Mouse (Mus musculus): Measurements from ENCODE around the gene Cybb. TPM values are rescaled to one million over a fixed set of nuclear protein-coding genes. Genes with fewer than 3 reads are reported as not detected.
"Not testable (repeated sequence)": the region's sequence is repeated elsewhere in the genome, so short reads cannot be mapped to it uniquely, and the experiment has no call there.

Gene Cybb
- 1.0 and 1.3 TPM in 2 replicates for polyA plus RNA-seq (2016; fragmentation: Nextera tagmentation; extraction: Ambion mirVana)

- no peak within 1 kb of the TSS for H3K27ac ChIP-seq (ENCODE audit: poor library complexity, severe bottlenecking)
- no peak within 1 kb of the TSS for H3K9ac ChIP-seq
- H3K4me2 ChIP-seq = no peak within 1 kb of the TSS
- H3K9me3 ChIP-seq (replicated peaks) = no peaks in the 10 kb centered on the region
- no peak within 1 kb of the TSS for H3K4me3 ChIP-seq
- 78% methylated on average over 4 of the region's 4 CpGs for WGBS
- no peaks in the 10 kb centered on the region for H3K27me3 ChIP-seq (replicated peaks)
- no peaks in the 10 kb centered on the region for H3K36me3 ChIP-seq
- H3K4me1 ChIP-seq (replicated peaks) = no peaks in the 10 kb centered on the region
- ATAC-seq (ENCODE audit: insufficient number of reproducible peaks, low FRiP score) = no peak
These were observed at the start of gene Cybb for GRCm38 (mm10) chrX:9487671-9488070. Cybb (minus strand) TSS chrX:9487771.

- no peak for ATAC-seq (ENCODE audit: insufficient number of reproducible peaks, low FRiP score)
- Histone ChIP-seq H3K36me3 (no peaks in the 10 kb centered on the region), H3K4me1 (replicated peaks) (no peaks in the 10 kb centered on the region), H3K27me3 (replicated peaks) (no peaks in the 10 kb centered on the region), H3K27ac (ENCODE audit: poor library complexity, severe bottlenecking) (no peak overlapping the region), H3K4me2 (no peak overlapping the region), H3K4me3 (no peak overlapping the region), H3K9me3 (replicated peaks) (no peaks in the 10 kb centered on the region), H3K9ac (no peak overlapping the region)
- 77% methylated on average over 3 of the region's 3 CpGs for WGBS
These were observed 49.3 kb upstream of the Cybb start for GRCm38 (mm10) chrX:9536881-9537280.

GRCm38 (mm10) chrX:9519969-9520368, 32.4 kb upstream of the Cybb start:
- not testable (repeated sequence) for H3K4me1 ChIP-seq (replicated peaks); H3K27ac ChIP-seq (ENCODE audit: poor library complexity, severe bottlenecking); H3K4me3 ChIP-seq; ATAC-seq (ENCODE audit: insufficient number of reproducible peaks, low FRiP score); H3K36me3 ChIP-seq; H3K4me2 ChIP-seq; H3K27me3 ChIP-seq (replicated peaks); H3K9ac ChIP-seq; H3K9me3 ChIP-seq (replicated peaks)
- 31% methylated on average over 2 of the region's 2 CpGs for WGBS

GRCm38 (mm10) chrX:9517531-9517930, 30.0 kb upstream of the Cybb start:
- H3K9me3 ChIP-seq (replicated peaks); H3K27ac ChIP-seq (ENCODE audit: poor library complexity, severe bottlenecking); ATAC-seq (ENCODE audit: insufficient number of reproducible peaks, low FRiP score); H3K9ac ChIP-seq; H3K4me1 ChIP-seq (replicated peaks); H3K4me2 ChIP-seq; H3K4me3 ChIP-seq; H3K36me3 ChIP-seq; H3K27me3 ChIP-seq (replicated peaks): not testable (repeated sequence)

- H3K9ac ChIP-seq; H3K27me3 ChIP-seq (replicated peaks); H3K36me3 ChIP-seq; H3K4me2 ChIP-seq; H3K27ac ChIP-seq (ENCODE audit: poor library complexity, severe bottlenecking); H3K9me3 ChIP-seq (replicated peaks); H3K4me3 ChIP-seq; ATAC-seq (ENCODE audit: insufficient number of reproducible peaks, low FRiP score); H3K4me1 ChIP-seq (replicated peaks): not testable (repeated sequence)
- WGBS = 82% methylated on average over 6 of the region's 6 CpGs
These were observed 12.5 kb downstream of the Cybb start for GRCm38 (mm10) chrX:9475036-9475435.

- no peaks in the 10 kb centered on the region for H3K27me3 ChIP-seq (replicated peaks)
- no peaks in the 10 kb centered on the region for H3K9me3 ChIP-seq (replicated peaks)
- H3K4me1 ChIP-seq (replicated peaks) = no peaks in the 10 kb centered on the region
- H3K4me3 ChIP-seq = no peak overlapping the region
- H3K27ac ChIP-seq (ENCODE audit: poor library complexity, severe bottlenecking) = no peak overlapping the region
- H3K4me2 ChIP-seq = no peak overlapping the region
- H3K36me3 ChIP-seq = no peaks in the 10 kb centered on the region
- no peak for ATAC-seq (ENCODE audit: insufficient number of reproducible peaks, low FRiP score)
- no peak overlapping the region for H3K9ac ChIP-seq
These were observed 13.1 kb downstream of the Cybb start for GRCm38 (mm10) chrX:9474440-9474839.

- H3K4me1 ChIP-seq (replicated peaks) = no peaks in the 10 kb centered on the region
- no peaks in the 10 kb centered on the region for H3K36me3 ChIP-seq
- H3K27ac ChIP-seq (ENCODE audit: poor library complexity, severe bottlenecking) = no peak overlapping the region
- no peaks in the 10 kb centered on the region for H3K9me3 ChIP-seq (replicated peaks)
- H3K4me2 ChIP-seq = no peak overlapping the region
- 65% methylated on average over 2 of the region's 2 CpGs for WGBS
- no peak for ATAC-seq (ENCODE audit: insufficient number of reproducible peaks, low FRiP score)
- no peak overlapping the region for H3K9ac ChIP-seq
- no peak overlapping the region for H3K4me3 ChIP-seq
- no peaks in the 10 kb centered on the region for H3K27me3 ChIP-seq (replicated peaks)
These were observed 13.8 kb downstream of the Cybb start for GRCm38 (mm10) chrX:9473768-9474167.

GRCm38 (mm10) chrX:9470811-9471388, 16.7 kb downstream of the Cybb start:
- Histone ChIP-seq H3K4me2 (no peak overlapping the region), H3K27ac (ENCODE audit: poor library complexity, severe bottlenecking) (no peak overlapping the region), H3K4me1 (replicated peaks) (no peaks in the 10 kb centered on the region), H3K4me3 (no peak overlapping the region), H3K36me3 (no peaks in the 10 kb centered on the region), H3K27me3 (replicated peaks) (no peaks in the 10 kb centered on the region), H3K9ac (no peak overlapping the region), H3K9me3 (replicated peaks) (no peaks in the 10 kb centered on the region)
- ATAC-seq (ENCODE audit: insufficient number of reproducible peaks, low FRiP score) = no peak
- WGBS = 35% methylated on average over 3 of the region's 3 CpGs

- no peaks in the 10 kb centered on the region for H3K9me3 ChIP-seq (replicated peaks)
- no peak overlapping the region for H3K4me3 ChIP-seq
- no peaks in the 10 kb centered on the region for H3K36me3 ChIP-seq
- no peak overlapping the region for H3K4me2 ChIP-seq
- H3K27ac ChIP-seq (ENCODE audit: poor library complexity, severe bottlenecking) = no peak overlapping the region
- H3K9ac ChIP-seq = no peak overlapping the region
- H3K27me3 ChIP-seq (replicated peaks) = no peaks in the 10 kb centered on the region
- no peaks in the 10 kb centered on the region for H3K4me1 ChIP-seq (replicated peaks)
- no peak for ATAC-seq (ENCODE audit: insufficient number of reproducible peaks, low FRiP score)
These were observed 18.5 kb downstream of the Cybb start for GRCm38 (mm10) chrX:9469100-9469499.

- 83% methylated on average over 4 of the region's 4 CpGs for WGBS
- no peaks in the 10 kb centered on the region for H3K36me3 ChIP-seq
- no peaks in the 10 kb centered on the region for H3K4me1 ChIP-seq (replicated peaks)
- no peaks in the 10 kb centered on the region for H3K9me3 ChIP-seq (replicated peaks)
- no peak for ATAC-seq (ENCODE audit: insufficient number of reproducible peaks, low FRiP score)
- no peaks in the 10 kb centered on the region for H3K27me3 ChIP-seq (replicated peaks)
- H3K27ac ChIP-seq (ENCODE audit: poor library complexity, severe bottlenecking) = no peak overlapping the region
- H3K9ac ChIP-seq = no peak overlapping the region
- H3K4me3 ChIP-seq = no peak overlapping the region
- no peak overlapping the region for H3K4me2 ChIP-seq
These were observed 20.6 kb downstream of the Cybb start for GRCm38 (mm10) chrX:9467020-9467419.

GRCm38 (mm10) chrX:9465890-9466289, 21.7 kb downstream of the Cybb start:
- no peaks in the 10 kb centered on the region for H3K27me3 ChIP-seq (replicated peaks)
- no peak overlapping the region for H3K9ac ChIP-seq
- H3K27ac ChIP-seq (ENCODE audit: poor library complexity, severe bottlenecking) = no peak overlapping the region
- H3K4me3 ChIP-seq = no peak overlapping the region
- H3K36me3 ChIP-seq = no peaks in the 10 kb centered on the region
- H3K4me2 ChIP-seq = no peak overlapping the region
- no peaks in the 10 kb centered on the region for H3K9me3 ChIP-seq (replicated peaks)
- 68% methylated on average over 2 of the region's 2 CpGs for WGBS
- no peaks in the 10 kb centered on the region for H3K4me1 ChIP-seq (replicated peaks)
- no peak for ATAC-seq (ENCODE audit: insufficient number of reproducible peaks, low FRiP score)

- Histone ChIP-seq H3K4me1 (replicated peaks) (no peaks in the 10 kb centered on the region), H3K4me3 (no peak overlapping the region), H3K9me3 (replicated peaks) (no peaks in the 10 kb centered on the region), H3K36me3 (no peaks in the 10 kb centered on the region), H3K9ac (no peak overlapping the region), H3K4me2 (no peak overlapping the region), H3K27ac (ENCODE audit: poor library complexity, severe bottlenecking) (no peak overlapping the region), H3K27me3 (replicated peaks) (no peaks in the 10 kb centered on the region)
- WGBS = 73% methylated on average over 3 of the region's 3 CpGs
- ATAC-seq (ENCODE audit: insufficient number of reproducible peaks, low FRiP score) = no peak
These were observed 24.9 kb downstream of the Cybb start for GRCm38 (mm10) chrX:9462671-9463070.
